8 mouse cellular contexts compared by ENCODE assay signal in genomic region chr2:174472818-174473549, GRCm38 (mm10). TPM values are rescaled to one million over a fixed set of nuclear protein-coding genes. Genes with fewer than 3 reads are reported as not detected.
DNase-seq lines count a peak whose midpoint lies in the region; ATAC-seq and TF ChIP-seq lines count a peak whose summit lies in the region.

Prelid3b (minus strand) TSS chr2:174473081.

- peak; percentile 100 for DNase-seq in MEL (ENCODE audit: low read depth, low spot score)
- DNase-seq in cerebellum, adult 2 months, result peak; percentile 98
- DNase-seq in forebrain, postnatal 0 days, result peak; percentile 99
- DNase-seq in heart, postnatal 4 days, result peak; percentile 100
- peak; percentile 98 to 99 for DNase-seq in layer of hippocampus, adult 8-10 months (ENCODE audit: low spot score in 2 of 2)
- peak; percentile 99 for DNase-seq in ovary, adult 18-20 months (ENCODE audit: low spot score)
- DNase-seq in thymus, postnatal 0 days (ENCODE audit: low spot score), result peak; percentile 99

- TF ChIP-seq RAD21 in MEL (IDR thresholded peaks at IDR 0.05; ENCODE audit: low read depth, low read length), result no peak

- peak within 1 kb of the TSS; percentile 85 for H3K27ac ChIP-seq in MEL (ENCODE audit: control insufficient read depth, low read depth, low read length)
- peak within 1 kb of the TSS; percentile 28; the same call in 1 of the 2 replicates for H3K27ac ChIP-seq in cerebellum, adult 2 months (ENCODE audit: insufficient read depth, low read length)
- 0 out of 2 replicates have a peak within 1 kb of the TSS, but pooled peaks have one; percentile 50 for H3K27ac ChIP-seq in forebrain, postnatal 0 days (ENCODE audit: low read depth, low read length)
- peak within 1 kb of the TSS; percentile 87 for H3K27ac ChIP-seq in lung, embryonic 15.5 days

- no peak for TF ChIP-seq EP300 in MEL (IDR thresholded peaks at IDR 0.05; ENCODE audit: low read depth in 1 of 2, low read length in 2 of 2)

- WGBS in cerebellum, adult 2 months, result 1% methylated on average over 53 of the region's 53 CpGs
- 4% methylated on average over 53 of the region's 53 CpGs for WGBS in forebrain, postnatal 0 days
- WGBS in lung, embryonic 15.5 days, result under 1% methylated on average over 53 of the region's 53 CpGs

- peak within 1 kb of the TSS; percentile 66 to 87 for H3K4me3 ChIP-seq in MEL (ENCODE audit: control insufficient read depth in 1 of 2, insufficient read depth in 1 of 2, low read depth in 2 of 2, low read length in 2 of 2)
- peak within 1 kb of the TSS; percentile 80 for H3K4me3 ChIP-seq in cerebellum, adult 2 months (replicated peaks; ENCODE audit: insufficient read depth, low read depth, low read length)
- H3K4me3 ChIP-seq in forebrain, postnatal 0 days (ENCODE audit: low read depth, low read length), result peak within 1 kb of the TSS; percentile 66
- H3K4me3 ChIP-seq in lung, embryonic 15.5 days, result peak within 1 kb of the TSS; percentile 69

- no peak for TF ChIP-seq CTCF in MEL (IDR thresholded peaks at IDR 0.05 in 2 of 3, conservative IDR thresholded peaks at IDR 0.05 in 1 of 3; ENCODE audit: control insufficient read depth in 1 of 3, insufficient read depth in 1 of 3, low read depth in 2 of 3, low read length in 3 of 3, poor library complexity in 1 of 3, severe bottlenecking in 1 of 3)
- no peak for TF ChIP-seq CTCF in cerebellum, adult 2 months (IDR thresholded peaks at IDR 0.05; ENCODE audit: borderline replicate concordance, insufficient read depth, low read depth, low read length)
- TF ChIP-seq CTCF in forebrain, postnatal 0 days (IDR thresholded peaks at IDR 0.05; ENCODE audit: low read depth), result no peak

- H3K79me2 ChIP-seq in MEL (ENCODE audit: control insufficient read depth, insufficient read depth, low read length, poor library complexity), result peaks cover 38% of the 10 kb centered on the region

- peaks cover 0 to 36% of the 10 kb centered on the region in 2 experiments; a peak in 2 of 4 replicates for H3K36me3 ChIP-seq in MEL (ENCODE audit: control insufficient read depth in 1 of 2, insufficient read depth in 2 of 2, low read length in 2 of 2)
- H3K36me3 ChIP-seq in forebrain, postnatal 0 days (ENCODE audit: insufficient read depth), result peaks cover 6% of the 10 kb centered on the region; the same call in 1 of the 2 replicates
- H3K36me3 ChIP-seq in lung, embryonic 15.5 days, result peaks cover 13% of the 10 kb centered on the region; the same call in 1 of the 2 replicates

- peak within 1 kb of the TSS; percentile 97 for H3K9ac ChIP-seq in MEL (ENCODE audit: control insufficient read depth, low read depth, low read length, poor library complexity, severe bottlenecking)
- peak within 1 kb of the TSS; percentile 61 for H3K9ac ChIP-seq in forebrain, postnatal 0 days
- H3K9ac ChIP-seq in lung, embryonic 15.5 days, result peak within 1 kb of the TSS; percentile 71

- peak within 1 kb of the TSS; percentile 67 for H3K4me2 ChIP-seq in forebrain, postnatal 0 days (ENCODE audit: low read depth)
- H3K4me2 ChIP-seq in lung, embryonic 15.5 days, result peak within 1 kb of the TSS; percentile 80

- ATAC-seq in forebrain, postnatal 0 days, result peak; percentile 99
- peak; percentile 98 for ATAC-seq in lung, embryonic 15.5 days (ENCODE audit: borderline replicate concordance, extremely low read depth, low FRiP score, low TSS enrichment)

- peak in 1 of 2 experiments; percentile 85; a peak in 2 of 4 replicates for TF ChIP-seq POLR2A in MEL (IDR thresholded peaks at IDR 0.05; ENCODE audit: control insufficient read depth in 1 of 2, insufficient read depth in 1 of 2, low read depth in 1 of 2, low read length in 2 of 2, poor library complexity in 1 of 2)
- peak; percentile 57; the same call in 1 of the 2 replicates for TF ChIP-seq POLR2A in cerebellum, adult 2 months (IDR thresholded peaks at IDR 0.05; ENCODE audit: borderline replicate concordance, insufficient read depth, low read length)

- no peaks in the 10 kb centered on the region for H3K27me3 ChIP-seq in MEL (ENCODE audit: control insufficient read depth in 1 of 2, insufficient read depth in 2 of 2, low read length in 2 of 2)
- no peaks in the 10 kb centered on the region for H3K27me3 ChIP-seq in cerebellum, adult 2 months (ENCODE audit: control insufficient read depth, insufficient read depth, low read length)
- H3K27me3 ChIP-seq in forebrain, postnatal 0 days (ENCODE audit: insufficient read depth, low read length), result no peaks in the 10 kb centered on the region
- no peaks in the 10 kb centered on the region for H3K27me3 ChIP-seq in lung, embryonic 15.5 days

- H3K9me3 ChIP-seq in MEL (replicated peaks; ENCODE audit: insufficient read depth, low read length), result no peaks in the 10 kb centered on the region
- no peaks in the 10 kb centered on the region for H3K9me3 ChIP-seq in forebrain, postnatal 0 days (ENCODE audit: low read length)
- no peaks in the 10 kb centered on the region for H3K9me3 ChIP-seq in lung, embryonic 15.5 days

- peaks cover 12 to 34% of the 10 kb centered on the region in 2 experiments for H3K4me1 ChIP-seq in MEL (ENCODE audit: control insufficient read depth in 1 of 2, insufficient read depth in 2 of 2, low read length in 2 of 2)
- H3K4me1 ChIP-seq in cerebellum, adult 2 months (ENCODE audit: control insufficient read depth, insufficient read depth, low read length), result peaks cover 2% of the 10 kb centered on the region; the same call in 1 of the 2 replicates
- no peaks in the 10 kb centered on the region for H3K4me1 ChIP-seq in forebrain, postnatal 0 days (ENCODE audit: insufficient read depth)
- H3K4me1 ChIP-seq in lung, embryonic 15.5 days, result peaks cover 19% of the 10 kb centered on the region

TF ChIP-seq in MEL, 35 proteins besides CTCF, POLR2A, EP300 and RAD21 (continues in another document):
- no peak for TF ChIP-seq MAFK (IDR thresholded peaks at IDR 0.05; ENCODE audit: borderline replicate concordance, low read depth, low read length)
- peak; percentile 75 for TF ChIP-seq NELFE (IDR thresholded peaks at IDR 0.05; ENCODE audit: low read depth, low read length)
- TF ChIP-seq SIN3A (IDR thresholded peaks at IDR 0.05; ENCODE audit: low read length), result peak; percentile 35
- no peak for TF ChIP-seq CHD1 (IDR thresholded peaks at IDR 0.05; ENCODE audit: low read depth, low read length)
- TF ChIP-seq KAT2A (conservative IDR thresholded peaks at IDR 0.05; ENCODE audit: low read depth, low read length), result peak; percentile 41; the same call in 1 of the 2 replicates
- no peak for TF ChIP-seq GATA1 (IDR thresholded peaks at IDR 0.05; ENCODE audit: low read depth, low read length)
- TF ChIP-seq ZNF384 (IDR thresholded peaks at IDR 0.05; ENCODE audit: low read depth, low read length), result no peak
- no peak for TF ChIP-seq MYB (IDR thresholded peaks at IDR 0.05; ENCODE audit: low read depth, low read length)
- TF ChIP-seq SMC3 (IDR thresholded peaks at IDR 0.05; ENCODE audit: low read depth, low read length), result no peak
- TF ChIP-seq ETS1 (IDR thresholded peaks at IDR 0.05; ENCODE audit: low read depth, low read length), result no peak
- no peak for TF ChIP-seq ZKSCAN1 (IDR thresholded peaks at IDR 0.05; ENCODE audit: low read depth, low read length)
- no peak for TF ChIP-seq MXI1 (IDR thresholded peaks at IDR 0.05; ENCODE audit: low read depth, low read length)
- TF ChIP-seq CHD2 (IDR thresholded peaks at IDR 0.05; ENCODE audit: low read length), result no peak
- TF ChIP-seq TAL1 (IDR thresholded peaks at IDR 0.05; ENCODE audit: low read length), result no peak
- no peak for TF ChIP-seq POLR2AphosphoS5 (IDR thresholded peaks at IDR 0.05; ENCODE audit: borderline replicate concordance, low read depth, low read length)
- TF ChIP-seq TBP (IDR thresholded peaks at IDR 0.05; ENCODE audit: low read depth, low read length), result peak; percentile 61; the same call in 1 of the 2 replicates
- TF ChIP-seq MYC (IDR thresholded peaks at IDR 0.05; ENCODE audit: low read depth, low read length), result no peak
- TF ChIP-seq UBTF (IDR thresholded peaks at IDR 0.05; ENCODE audit: borderline replicate concordance, insufficient read depth, low read depth, low read length), result no peak
- no peak for TF ChIP-seq BHLHE40 (IDR thresholded peaks at IDR 0.05; ENCODE audit: borderline replicate concordance, low read depth, low read length)
- peak; percentile 47; the same call in 1 of the 2 replicates for TF ChIP-seq POLR2AphosphoS2 (IDR thresholded peaks at IDR 0.05; ENCODE audit: low read length)
- peak; percentile 62; the same call in 1 of the 2 replicates for TF ChIP-seq ZMIZ1 (IDR thresholded peaks at IDR 0.05; ENCODE audit: low read depth, low read length)
- no peak for TF ChIP-seq GABPA (IDR thresholded peaks at IDR 0.05; ENCODE audit: low read depth, low read length)
- TF ChIP-seq USF2 (IDR thresholded peaks at IDR 0.05; ENCODE audit: borderline replicate concordance in 1 of 2, insufficient read depth in 1 of 2, low read depth in 1 of 2, low read length in 2 of 2), result no peak
- TF ChIP-seq E2F4 (IDR thresholded peaks at IDR 0.05; ENCODE audit: borderline replicate concordance, low read depth, low read length), result peak; percentile 98
- 0 out of 2 replicates have a peak, but pooled peaks have one; percentile 52 for TF ChIP-seq MAX (IDR thresholded peaks at IDR 0.05; ENCODE audit: low read length)
- TF ChIP-seq ELF1 (IDR thresholded peaks at IDR 0.05; ENCODE audit: low read depth, low read length), result peak; percentile 95
- no peak for TF ChIP-seq MEF2A (IDR thresholded peaks at IDR 0.05; ENCODE audit: extremely low read depth, insufficient replicate concordance, low read depth, low read length, poor library complexity, severe bottlenecking)
- peak; percentile 100 for TF ChIP-seq NRF1 (IDR thresholded peaks at IDR 0.05; ENCODE audit: insufficient read depth, low read depth, low read length, poor library complexity, severe bottlenecking)
- peak; percentile 71 for TF ChIP-seq HCFC1 (IDR thresholded peaks at IDR 0.05; ENCODE audit: low read depth, low read length)
- TF ChIP-seq RCOR1 (IDR thresholded peaks at IDR 0.05; ENCODE audit: low read depth, low read length), result no peak

RNA-seq across cellular contexts. Expression of gene Prelid3b, which starts in this region (rescaled TPM):
- 137 and 142 TPM in 2 replicates for total RNA-seq in MEL (2012; rRNA removed)
- polyA plus RNA-seq in MEL (2012; ENCODE audit: insufficient read depth in 1 of 2, insufficient read length in 2 of 2, low read depth in 1 of 2, low replicate concordance in 2 of 2, missing spikeins in 1 of 2), result 100 to 1,000 TPM; 189 to 210 TPM
- 86.2 and 87.5 TPM in 2 replicates for polyA plus RNA-seq in cerebellum, adult 2 months (2012; rRNA removed)
- total RNA-seq in forebrain, postnatal 0 days (2014; rRNA removed), result 68.7 and 77.2 TPM in 2 replicates
- polyA plus RNA-seq in forebrain, postnatal 0 days (2015; fragmentation: Nextera tagmentation; extraction: Ambion mirVana), result 106 and 107 TPM in 2 replicates
- 100 to 1,000 TPM in 1 of 2 experiments, 10 to 100 TPM in 1; 96.7 to 106 TPM for total RNA-seq in heart, postnatal 4 days (2021)
- total RNA-seq in layer of hippocampus, adult 8-10 months (2022), result 10 to 100 TPM; 42.6 to 54.6 (median 49.4) TPM
- polyA plus RNA-seq in lung, embryonic 15.5 days (2015; fragmentation: Nextera tagmentation; extraction: Ambion mirVana), result 116 TPM in 2 replicates
- 149 TPM in 2 replicates for polyA plus RNA-seq in thymus, postnatal 0 days (2015; fragmentation: Nextera tagmentation; extraction: Ambion mirVana)

Comparison
In these comparisons a context has a peak if more than half of its experiments do, and no peak if none do; other contexts are left out.
1. Peak in every context shown above with its lines: DNase-seq, ATAC-seq, H3K4me3 ChIP-seq and H3K27ac ChIP-seq.
2. H3K27ac ChIP-seq: peak in every context shown above with its lines; median percentile 87 in lung, embryonic 15.5 days; 85 in MEL; 50 in forebrain, postnatal 0 days; 28 in cerebellum, adult 2 months.